Mouse (Mus musculus): Measurements from ENCODE around the gene Nrg4. TPM values are rescaled to one million over a fixed set of nuclear protein-coding genes. Genes with fewer than 3 reads are reported as not detected.
A peak's percentile ranks its signal among the peaks of the same experiment; 100 is the strongest.

Nrg4 gene
- 1 to 10 TPM in 1 of 2 experiments, under 1 TPM in 1; 0.30 to 1.5 TPM for total RNA-seq (2021)

DNA sequence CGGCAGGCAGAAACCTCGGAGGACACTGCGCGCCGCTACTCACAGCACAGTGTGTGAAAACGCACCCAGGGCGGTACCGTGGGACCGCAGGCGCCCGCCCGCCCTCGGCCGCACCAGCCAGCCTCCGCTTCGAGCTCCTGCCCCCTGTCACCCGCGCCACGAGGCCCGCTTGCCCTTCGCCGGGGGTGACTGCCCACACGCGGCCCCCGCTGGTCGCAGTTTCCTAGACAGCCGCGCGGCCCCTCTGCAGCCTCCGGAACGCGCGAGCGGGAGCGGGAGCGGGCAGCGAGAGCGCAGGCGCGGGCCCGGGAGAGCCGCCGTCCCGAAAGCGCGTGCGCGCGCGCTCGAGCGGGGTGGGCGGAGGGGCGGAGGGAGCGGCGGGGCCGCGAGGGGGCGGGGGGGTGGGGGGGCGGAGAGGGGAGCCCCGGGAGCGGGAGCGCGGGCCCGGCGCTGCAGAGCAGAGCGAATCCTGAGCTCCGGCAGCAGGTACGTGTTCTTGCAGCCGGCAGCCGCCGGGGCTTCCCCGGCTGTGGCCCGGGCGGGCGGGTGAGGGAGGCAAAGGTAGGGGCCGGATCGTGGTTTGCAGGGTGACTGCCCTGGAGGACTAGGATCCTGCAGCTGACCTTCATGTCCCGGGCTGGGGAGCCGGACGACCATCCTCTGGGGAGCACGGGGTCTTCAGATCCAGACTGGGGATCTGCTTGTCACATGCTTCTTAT is at the start of gene Nrg4, which contains the start of gene Tmem266:
TSS of gene Nrg4 (minus strand) at position 330 of the 719 bp plus-strand sequence.
TSS of gene Tmem266 (plus strand) at position 399 of the 719 bp plus-strand sequence.
- intact Hi-C loops (cut with DNase I) = loop anchor here (2.0 kb wide), 1 partner anchor 66 kb away; no protein-coding TSS in a partner anchor
- peak; percentile 55 to 89 for DNase-seq (ENCODE audit: extremely low spot score in 1 of 2, low spot score in 2 of 2)

DNA sequence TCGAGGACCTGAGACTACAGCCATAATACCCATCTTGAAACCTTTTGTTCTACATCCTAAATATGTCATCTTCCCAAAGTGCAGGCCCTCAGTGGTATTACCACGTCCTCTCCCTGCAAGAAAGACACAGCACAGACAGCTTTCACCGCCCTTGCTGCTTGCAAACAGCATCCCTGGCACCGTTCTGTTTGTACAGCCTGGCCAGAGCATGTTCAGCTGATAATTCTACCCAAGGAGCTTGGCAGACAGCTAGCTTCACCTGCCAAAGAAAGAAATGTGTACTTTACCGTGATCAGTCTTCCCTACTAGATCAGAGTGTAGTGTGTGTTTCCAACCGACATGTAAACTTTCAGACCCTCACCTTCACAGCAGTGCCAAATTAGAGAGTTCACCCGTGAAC is 45.3 kb upstream of the Nrg4 start:
- intact Hi-C loops (cut with DNase I) = no loop called here
- no peak for DNase-seq (ENCODE audit: extremely low spot score in 1 of 2, low spot score in 2 of 2)

DNA sequence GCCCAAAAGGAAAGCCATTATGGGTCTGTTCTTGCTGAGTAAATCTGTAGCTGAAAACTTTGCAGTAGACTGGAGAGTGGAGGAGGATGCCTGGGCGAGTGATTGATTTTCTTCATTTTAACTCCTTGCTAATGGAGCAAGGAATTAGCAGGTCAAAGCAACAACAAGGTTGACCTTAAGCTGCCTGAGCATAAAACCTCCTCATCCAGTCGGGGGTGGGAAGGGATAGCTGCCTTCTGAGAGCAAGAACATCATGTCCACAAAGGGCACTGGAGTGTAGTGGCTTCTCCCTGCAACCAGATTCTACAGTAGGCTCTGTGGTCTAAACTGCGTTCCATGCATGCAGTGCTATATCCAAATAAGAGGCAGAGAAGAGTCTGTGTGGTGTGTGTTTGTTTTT is 41.4 kb upstream of the Nrg4 start:
- DNase-seq (ENCODE audit: extremely low spot score in 1 of 2, low spot score in 2 of 2) = no peak
- intact Hi-C loops (cut with DNase I) = no loop called here

DNA sequence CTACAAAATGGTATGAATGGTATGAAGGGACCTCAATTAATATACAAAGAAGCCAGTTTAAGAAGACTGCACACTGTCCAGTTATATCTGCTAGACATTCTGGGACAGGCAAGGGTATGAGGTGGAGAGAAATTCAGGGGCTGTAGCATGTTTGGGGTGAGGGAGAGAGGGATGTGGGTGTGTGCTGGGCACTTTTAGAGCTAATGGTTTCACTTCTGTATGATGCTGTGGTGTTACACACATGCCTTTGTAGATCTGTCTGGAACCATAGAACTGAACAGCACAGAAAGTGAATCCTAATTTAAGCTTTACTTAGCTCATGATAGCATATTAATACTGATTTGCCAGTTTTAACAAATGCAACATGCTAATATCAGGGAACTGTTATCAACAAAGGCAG is 37.1 kb upstream of the Nrg4 start:
- DNase-seq (ENCODE audit: extremely low spot score in 1 of 2, low spot score in 2 of 2) = no peak
- intact Hi-C loops (cut with DNase I) = no loop called here

GRCm38 (mm10) chr9:55361969-55362368 is 35.3 kb upstream of the Nrg4 start:
- intact Hi-C loops (cut with DNase I) = no loop called here

GRCm38 (mm10) chr9:55360861-55361260 is 34.2 kb upstream of the Nrg4 start:
- no peak for DNase-seq (ENCODE audit: extremely low spot score in 1 of 2, low spot score in 2 of 2)
- intact Hi-C loops (cut with DNase I) = no loop called here

More at GRCm38 (mm10) chr9:55361969-55362368, 35.3 kb upstream of the Nrg4 start:
- DNase-seq (ENCODE audit: extremely low spot score in 1 of 2, low spot score in 2 of 2) = no peak

GRCm38 (mm10) chr9:55360372-55360771 is 33.7 kb upstream of the Nrg4 start:
- no peak for DNase-seq (ENCODE audit: extremely low spot score in 1 of 2, low spot score in 2 of 2)
- intact Hi-C loops (cut with DNase I) = no loop called here

- intact Hi-C loops (cut with DNase I) = no loop called here
- no peak for DNase-seq (ENCODE audit: extremely low spot score in 1 of 2, low spot score in 2 of 2)
These were observed 30.5 kb upstream of the Nrg4 start for GRCm38 (mm10) chr9:55357164-55357563.

DNA sequence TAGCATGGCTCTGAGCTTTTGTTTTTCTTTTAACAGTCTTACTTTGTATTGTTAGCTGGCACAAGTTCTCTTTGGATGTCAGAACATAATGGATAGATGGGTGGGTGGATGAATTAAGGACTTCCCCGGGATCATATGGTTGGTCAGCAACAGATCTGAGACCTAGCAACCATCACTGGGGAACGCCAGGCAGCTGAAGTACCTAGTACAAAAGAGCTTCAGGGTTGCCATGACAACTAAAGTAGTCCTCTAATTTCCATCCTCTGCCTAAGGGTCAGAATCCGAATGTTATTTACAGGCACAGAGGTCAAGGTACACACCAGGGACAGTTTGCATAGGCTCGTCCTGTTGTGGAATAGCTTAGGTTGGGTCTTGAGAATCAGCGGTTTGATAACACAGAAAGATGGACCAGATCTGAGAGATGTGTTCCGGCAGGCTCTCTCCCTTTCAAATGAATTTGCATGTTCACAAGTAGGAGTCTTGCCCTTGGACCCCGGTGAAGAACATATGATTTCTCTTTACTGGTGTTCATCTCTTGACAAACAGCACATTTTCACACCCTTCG is 28.7 kb upstream of the Nrg4 start:
- DNase-seq (ENCODE audit: extremely low spot score in 1 of 2, low spot score in 2 of 2) = peak in 1 of 2 experiments; percentile 10
- intact Hi-C loops (cut with DNase I) = no loop called here

- DNase-seq (ENCODE audit: extremely low spot score in 1 of 2, low spot score in 2 of 2) = no peak
- intact Hi-C loops (cut with DNase I) = no loop called here
These were observed 28.0 kb upstream of the Nrg4 start for GRCm38 (mm10) chr9:55354686-55355085.

DNA sequence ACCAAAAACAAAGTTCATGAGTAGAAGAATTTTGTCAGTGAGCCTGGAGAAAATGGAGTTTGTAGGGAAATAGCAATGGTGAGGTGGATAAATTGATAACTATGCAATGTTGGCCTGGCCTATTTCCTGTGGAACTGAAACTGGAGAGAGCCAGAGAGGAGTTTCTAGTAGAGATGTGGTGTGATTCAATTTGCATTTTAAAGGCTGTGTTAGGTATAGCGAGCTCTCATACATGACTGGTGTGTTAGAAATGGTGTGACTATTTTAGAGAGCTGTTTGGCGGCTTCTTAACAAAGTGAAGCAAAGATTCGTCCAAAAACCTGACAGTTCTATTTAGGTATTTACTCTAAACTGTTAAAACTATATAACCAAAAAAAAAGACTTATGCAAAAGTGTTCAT is 22.0 kb upstream of the Nrg4 start:
- intact Hi-C loops (cut with DNase I) = no loop called here
- peak in 1 of 2 experiments; percentile 22 for DNase-seq (ENCODE audit: extremely low spot score in 1 of 2, low spot score in 2 of 2)

GRCm38 (mm10) chr9:55345332-55345731 is 18.7 kb upstream of the Nrg4 start:
- DNase-seq (ENCODE audit: extremely low spot score in 1 of 2, low spot score in 2 of 2) = no peak
- intact Hi-C loops (cut with DNase I) = no loop called here

DNA sequence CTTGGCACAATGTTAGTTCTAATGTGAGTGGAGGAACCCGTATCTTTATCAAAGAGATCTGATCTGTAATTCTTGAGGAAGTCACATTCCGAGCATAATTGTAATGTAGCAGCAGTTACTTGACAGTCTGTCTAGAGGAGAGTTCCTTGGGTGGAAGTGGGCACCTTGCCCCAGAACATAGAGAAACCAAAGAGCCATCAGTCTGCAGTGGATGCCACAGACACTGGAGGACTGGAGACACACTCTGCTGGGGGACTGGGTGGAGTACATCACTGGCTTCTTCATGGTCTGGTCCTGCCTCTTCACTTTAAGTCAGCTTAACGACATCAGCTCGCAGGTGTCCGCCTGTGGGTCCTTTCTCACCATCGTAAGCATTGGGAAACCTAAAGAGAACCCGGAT is 17.5 kb upstream of the Nrg4 start:
- intact Hi-C loops (cut with DNase I) = no loop called here
- no peak for DNase-seq (ENCODE audit: extremely low spot score in 1 of 2, low spot score in 2 of 2)

- intact Hi-C loops (cut with DNase I) = no loop called here
- peak in 1 of 2 experiments; percentile 42 for DNase-seq (ENCODE audit: extremely low spot score in 1 of 2, low spot score in 2 of 2)
These were observed 6.3 kb upstream of the Nrg4 start for GRCm38 (mm10) chr9:55332949-55333348.

DNA sequence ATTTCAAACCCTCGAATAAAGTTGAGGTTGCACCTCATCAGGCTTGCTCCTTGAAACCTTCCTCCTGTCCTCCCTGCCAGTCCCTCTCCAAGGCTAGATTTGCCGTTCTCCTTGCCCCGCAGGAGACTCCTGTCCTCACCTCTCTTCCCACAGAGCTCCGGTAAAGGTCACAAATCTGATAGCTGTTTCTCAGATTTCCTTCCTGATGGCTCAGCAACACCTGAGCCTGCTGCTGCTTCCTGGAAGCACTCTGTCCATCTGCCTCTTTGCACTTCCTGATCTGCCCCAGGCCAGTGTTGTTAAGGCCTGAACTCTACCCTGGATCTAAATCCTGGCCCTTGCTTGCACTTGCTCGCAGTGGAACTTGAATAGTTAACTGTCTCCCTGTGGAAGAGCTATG is 5.8 kb upstream of the Nrg4 start:
- intact Hi-C loops (cut with DNase I) = no loop called here
- DNase-seq (ENCODE audit: extremely low spot score in 1 of 2, low spot score in 2 of 2) = no peak

DNA sequence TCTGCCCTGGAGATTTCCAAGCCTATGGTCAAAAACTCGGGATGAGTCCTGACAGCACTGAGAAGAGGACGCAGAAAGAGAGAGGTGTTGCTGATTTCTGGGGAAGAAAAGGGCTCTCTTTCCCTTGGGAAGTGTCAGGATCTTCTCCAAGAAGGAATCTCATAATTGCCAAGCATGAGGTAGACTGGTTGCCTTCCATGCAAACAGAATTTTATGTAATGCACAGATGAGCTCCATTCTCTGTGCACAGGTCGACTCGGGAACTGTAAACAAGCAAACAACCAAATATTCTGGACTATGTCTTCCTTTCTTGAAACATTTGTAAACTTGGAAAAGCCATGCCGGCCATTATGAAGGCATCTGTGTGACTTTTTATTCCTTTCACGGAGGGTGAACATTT is 2.8 kb upstream of the Nrg4 start:
- DNase-seq (ENCODE audit: extremely low spot score in 1 of 2, low spot score in 2 of 2) = no peak
- intact Hi-C loops (cut with DNase I) = no loop called here

- intact Hi-C loops (cut with DNase I) = no loop called here
- no peak for DNase-seq (ENCODE audit: extremely low spot score in 1 of 2, low spot score in 2 of 2)
These were observed 1.7 kb upstream of the Nrg4 start for GRCm38 (mm10) chr9:55328151-55328918.

- intact Hi-C loops (cut with DNase I) = loop anchor here (2.0 kb wide), 1 partner anchor 66 kb away; no protein-coding TSS in a partner anchor
- peak in 1 of 2 experiments; percentile 27 for DNase-seq (ENCODE audit: extremely low spot score in 1 of 2, low spot score in 2 of 2)
These were observed 581 bp upstream of the Nrg4 start for GRCm38 (mm10) chr9:55327234-55327615.
